Mouse (Mus musculus) retina, embryonic 14.5 days (tissue): Measurements from ENCODE around the gene Ttc28.
A peak's percentile ranks its signal among the peaks of the same experiment; 100 is the strongest.

Experiments
- DNase-seq: peaks from one replicate; pipeline ENCODE4 v3.0.0-alpha.2; 2015; ENCODE audit warnings: low spot score

Gene Ttc28

GRCm38 (mm10) chr5:111098516-111099274 lies 219.1 kb downstream of the Ttc28 start:
- DNase-seq, result peak; percentile 63

GRCm38 (mm10) chr5:111100585-111100984 lies 221.0 kb downstream of the Ttc28 start:
- DNase-seq, result no peak

- no peak for DNase-seq
Observed at GRCm38 (mm10) chr5:111101383-111101932, 221.9 kb downstream of the Ttc28 start.

- no peak for DNase-seq
Observed at GRCm38 (mm10) chr5:111104801-111105200, 225.2 kb downstream of the Ttc28 start.

GRCm38 (mm10) chr5:111111378-111111777 lies 231.8 kb downstream of the Ttc28 start:
- DNase-seq, result no peak

GRCm38 (mm10) chr5:111113183-111113582 lies 233.6 kb downstream of the Ttc28 start:
- DNase-seq, result no peak

GRCm38 (mm10) chr5:111113694-111114375 lies 234.2 kb downstream of the Ttc28 start:
- DNase-seq, result no peak

- no peak for DNase-seq
Observed at GRCm38 (mm10) chr5:111114597-111114996, 235.0 kb downstream of the Ttc28 start.

- peak; percentile 69 for DNase-seq
Observed at GRCm38 (mm10) chr5:111115519-111116350, 236.1 kb downstream of the Ttc28 start.

- no peak for DNase-seq
Observed at GRCm38 (mm10) chr5:111119805-111120204, 240.2 kb downstream of the Ttc28 start.

- no peak for DNase-seq
Observed at GRCm38 (mm10) chr5:111120298-111120697, 240.7 kb downstream of the Ttc28 start.

GRCm38 (mm10) chr5:111120705-111121420 lies 241.3 kb downstream of the Ttc28 start:
- no peak for DNase-seq

- no peak for DNase-seq
Observed at GRCm38 (mm10) chr5:111122332-111123049, 242.9 kb downstream of the Ttc28 start.

- DNase-seq, result peak; percentile 13
Observed at GRCm38 (mm10) chr5:111123050-111123746, 243.6 kb downstream of the Ttc28 start.

GRCm38 (mm10) chr5:111124620-111125200 lies 245.1 kb downstream of the Ttc28 start:
- no peak for DNase-seq

- no peak for DNase-seq
Observed at GRCm38 (mm10) chr5:111125746-111126145, 246.1 kb downstream of the Ttc28 start.

GRCm38 (mm10) chr5:111127786-111128185 lies 248.2 kb downstream of the Ttc28 start:
- no peak for DNase-seq

- no peak for DNase-seq
Observed at GRCm38 (mm10) chr5:111130121-111130520, 250.5 kb downstream of the Ttc28 start.

- no peak for DNase-seq
Observed at GRCm38 (mm10) chr5:111131561-111131960, 252.0 kb downstream of the Ttc28 start.

- no peak for DNase-seq
Observed at GRCm38 (mm10) chr5:111133150-111133549, 253.5 kb downstream of the Ttc28 start.
